In genomic region chr12:54286911-54287819, GRCm38 (mm10) we compare ENCODE assay signal across 8 mouse cellular contexts.
DNase-seq lines count a peak whose midpoint lies in the region; ATAC-seq and TF ChIP-seq lines count a peak whose summit lies in the region.

No protein-coding gene starts in this region.

- no peak overlapping the region for H3K9ac ChIP-seq in stomach, postnatal 0 days (ENCODE audit: low read length)

- ATAC-seq in stomach, postnatal 0 days (ENCODE audit: low FRiP score, low TSS enrichment) = no peak; the same call in 1 of the 2 replicates
- ATAC-seq in frontal cortex, adult (ENCODE audit: low TSS enrichment) = no peak

- TF ChIP-seq CTCF in stomach, postnatal 0 days (IDR thresholded peaks at IDR 0.05; ENCODE audit: low read depth) = no peak

- no peak overlapping the region for H3K27ac ChIP-seq in limb, embryonic 10.5 days
- no peak overlapping the region for H3K27ac ChIP-seq in stomach, postnatal 0 days (replicated peaks)

- H3K4me3 ChIP-seq in limb, embryonic 10.5 days = no peak overlapping the region
- no peak overlapping the region for H3K4me3 ChIP-seq in stomach, postnatal 0 days (ENCODE audit: low read depth, low read length)

- H3K4me2 ChIP-seq in stomach, postnatal 0 days (replicated peaks; ENCODE audit: low read depth) = no peak overlapping the region

- peak; percentile 60 for DNase-seq in adrenal gland, postnatal 10 days
- no peak for DNase-seq in adrenal gland, postnatal 4 days (ENCODE audit: low spot score in 2 of 2)
- peak; percentile 14 for DNase-seq in thymus, postnatal 4 days
- DNase-seq in thymus, adult 18-20 months = no peak
- peak; percentile 28 for DNase-seq in limb, embryonic 10.5 days (ENCODE audit: low spot score)
- peak; percentile 15 for DNase-seq in stomach, postnatal 0 days (ENCODE audit: low spot score)
- DNase-seq in c-Kit-positive CD71-positive TER-119-positive erythroid progenitor cells, embryonic 14.5 days (ENCODE audit: low spot score) = no peak

- TF ChIP-seq EP300 in stomach, postnatal 0 days (optimal IDR thresholded peaks at IDR 0.05) = no peak

- no peaks in the 10 kb centered on the region for H3K9me3 ChIP-seq in limb, embryonic 10.5 days (replicated peaks)
- H3K9me3 ChIP-seq in stomach, postnatal 0 days (ENCODE audit: control insufficient read depth, low read length) = no peaks in the 10 kb centered on the region

- 72% methylated on average over 16 of the region's 16 CpGs for WGBS in limb, embryonic 10.5 days
- WGBS in stomach, postnatal 0 days = 46% methylated on average over 16 of the region's 16 CpGs

- peaks cover 23% of the 10 kb centered on the region for H3K4me1 ChIP-seq in limb, embryonic 10.5 days
- no peaks in the 10 kb centered on the region; the same call in 1 of the 2 replicates for H3K4me1 ChIP-seq in stomach, postnatal 0 days (replicated peaks; ENCODE audit: control insufficient read depth, insufficient read depth)

- H3K27me3 ChIP-seq in limb, embryonic 10.5 days (ENCODE audit: low read depth, poor library complexity, severe bottlenecking) = no peaks in the 10 kb centered on the region
- H3K27me3 ChIP-seq in stomach, postnatal 0 days (ENCODE audit: control insufficient read depth, insufficient read depth, low read length) = no peaks in the 10 kb centered on the region

- H3K36me3 ChIP-seq in limb, embryonic 10.5 days = no peaks in the 10 kb centered on the region
- H3K36me3 ChIP-seq in stomach, postnatal 0 days (ENCODE audit: control insufficient read depth, insufficient read depth, low read length) = no peaks in the 10 kb centered on the region

Comparison
In these comparisons a context has a peak if more than half of its experiments do, and no peak if none do; other contexts are left out.
1. DNase-seq: peak in adrenal gland, postnatal 10 days (single experiment), thymus, postnatal 4 days (single experiment), limb, embryonic 10.5 days (single experiment) and stomach, postnatal 0 days (single experiment); none in adrenal gland, postnatal 4 days (0 of 2), thymus, adult 18-20 months (0 of 2) and c-Kit-positive CD71-positive TER-119-positive erythroid progenitor cells, embryonic 14.5 days (single experiment).